Mouse (Mus musculus): ENCODE measurements around the gene Nfe2l3.

DNA sequence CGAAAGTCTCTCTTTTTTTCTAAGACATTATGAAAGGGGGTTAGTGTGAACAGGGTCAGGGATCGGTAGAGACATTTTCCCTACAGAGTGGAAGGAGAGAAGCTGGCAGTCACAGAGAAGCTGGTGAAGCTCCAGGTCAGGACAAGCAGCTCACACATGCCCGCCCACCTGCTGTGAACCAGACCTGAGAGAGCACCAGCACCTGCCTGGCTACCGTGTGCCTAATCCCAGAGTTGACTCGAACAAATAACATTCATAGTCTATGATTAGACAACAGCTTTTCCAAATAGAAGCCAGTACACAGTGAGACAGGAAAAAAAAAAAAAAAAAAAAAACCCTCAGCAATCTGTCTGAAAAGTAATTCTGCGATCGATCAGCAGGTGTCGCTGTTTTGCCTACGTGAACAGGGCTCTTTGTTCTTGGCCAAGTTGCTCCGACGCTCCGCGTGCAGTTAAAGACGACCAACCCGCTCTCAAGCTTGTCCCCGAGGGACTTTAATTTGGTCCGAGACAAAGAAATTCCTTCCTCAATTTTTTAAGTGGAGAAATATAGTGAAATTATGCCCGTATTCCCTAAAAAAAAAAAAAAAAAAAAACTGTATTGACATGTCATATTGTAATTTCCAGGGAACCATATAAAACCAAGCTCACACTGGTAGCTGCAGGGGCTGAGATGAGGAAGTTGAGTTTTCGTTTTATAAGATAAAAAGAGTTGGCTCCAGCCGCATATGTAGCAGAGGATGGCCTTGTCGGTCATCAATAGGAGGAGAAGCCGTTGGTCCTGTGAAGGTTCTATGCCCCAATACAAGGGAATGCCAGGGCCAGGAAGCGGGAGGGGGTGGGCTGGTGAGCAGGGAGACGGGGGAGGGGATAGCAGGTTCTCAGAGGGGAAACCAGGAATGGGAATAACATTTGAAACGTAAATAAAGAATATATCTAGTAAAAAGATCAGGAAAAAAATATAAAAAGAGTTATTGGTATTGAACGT is 48.4 kb upstream of the Nfe2l3 start:
- peak; percentile 68 for TF ChIP-seq CTCF (IDR thresholded peaks at IDR 0.05; ENCODE audit: low read depth, low read length)
- no peak for TF ChIP-seq POLR2A (IDR thresholded peaks at IDR 0.05; ENCODE audit: borderline replicate concordance, low read depth, low read length)

Measured in bone marrow macrophage, adult 2 months (primary cell).